Mouse (Mus musculus) bone marrow, adult 2 months (tissue): ENCODE results near the gene Dhcr24. TPM values are rescaled to one million over a fixed set of nuclear protein-coding genes. Genes with fewer than 3 reads are reported as not detected.

Source experiments
- H3K27ac ChIP-seq: fragments of 200-500 bp; 2 replicates; pipeline ENCODE4 v1.5.1; 2012; ENCODE audit warnings: low read depth, mild to moderate bottlenecking, control low read depth, inconsistent platforms, low read length; ENCODE audit not compliant: control insufficient read depth, poor library complexity, insufficient read depth
- H3K4me1 ChIP-seq: fragments of 200-500 bp; 2 replicates; pipeline ENCODE4 v1.6.1; 2011; ENCODE audit warnings: low read length; ENCODE audit not compliant: control insufficient read depth, insufficient read depth
- H3K4me3 ChIP-seq: fragments of 200-500 bp; replicated peaks from 2 replicates; pipeline ENCODE3; 2011; ENCODE audit warnings: mild to moderate bottlenecking, low read depth, low read length, control low read depth; ENCODE audit not compliant: control insufficient read depth
- CTCF ChIP-seq: fragments of 200-500 bp; IDR thresholded peaks from 2 replicates; pipeline ENCODE4 v1.5.1; 2011; ENCODE audit warnings: low read length, control low read depth; ENCODE audit not compliant: control insufficient read depth, insufficient read depth
- POLR2A ChIP-seq: fragments of 200-500 bp; IDR thresholded peaks from 2 replicates; pipeline ENCODE4 v1.6.1; 2011; ENCODE audit warnings: low read depth, mild to moderate bottlenecking, control low read depth, low read length, borderline replicate concordance; ENCODE audit not compliant: control insufficient read depth
- WGBS: fragments of 180-500 bp; shearing (Covaris S2); methylation state at CpG from one replicate; pipeline ENCODE4 v1.1.7; 2018; 5-methylcytosine and 5-hydroxymethylcytosine counted together
- polyA plus RNA-seq: library from polyadenylated mRNA; stranded (reverse); fragments of >200 nt; gene quantifications from 2 replicates; pipeline ENCODE4 v1.2.4, GENCODE M21; 2011; ENCODE audit warnings: low replicate concordance; ENCODE audit not compliant: missing spikeins, insufficient read depth, insufficient read length

Dhcr24 gene
- polyA plus RNA-seq, 1 experiment, result 23.8 TPM

DNA sequence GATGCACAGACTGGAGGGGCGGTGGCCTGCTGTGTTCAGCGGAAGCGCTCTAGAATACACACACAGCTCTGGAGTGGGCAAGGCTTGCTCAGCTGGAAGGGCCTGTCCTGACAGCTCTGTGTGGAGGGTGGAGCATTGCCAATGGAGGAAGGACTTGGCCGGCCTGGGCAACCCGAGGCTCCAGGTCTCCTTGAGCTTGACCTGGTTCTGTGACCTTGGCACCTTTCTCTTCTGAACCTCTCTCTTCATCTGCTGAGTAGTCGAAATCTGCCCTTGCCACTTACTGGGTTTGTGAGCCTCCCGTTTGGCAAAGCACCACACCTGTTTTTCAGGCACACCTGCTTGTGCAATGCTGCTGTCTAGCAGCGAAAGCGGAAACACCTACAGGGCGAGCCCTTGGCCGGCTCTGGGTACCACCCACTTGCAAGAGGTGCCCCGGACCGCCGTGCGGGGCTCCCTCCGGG is 61.2 kb downstream of the Dhcr24 start, which contains the start of gene Ttc22:
Gene Ttc22 (plus strand): TSS at position 403 of the 464 bp plus-strand sequence.
- TF ChIP-seq CTCF (no peak), POLR2A (no peak)
- WGBS, result 20% methylated on average over 16 of the region's 16 CpGs
- Histone ChIP-seq H3K4me1 (no peaks in the 10 kb centered on the region), H3K4me3 (no peak within 1 kb of the TSS), H3K27ac (no peak within 1 kb of the TSS)

DNA sequence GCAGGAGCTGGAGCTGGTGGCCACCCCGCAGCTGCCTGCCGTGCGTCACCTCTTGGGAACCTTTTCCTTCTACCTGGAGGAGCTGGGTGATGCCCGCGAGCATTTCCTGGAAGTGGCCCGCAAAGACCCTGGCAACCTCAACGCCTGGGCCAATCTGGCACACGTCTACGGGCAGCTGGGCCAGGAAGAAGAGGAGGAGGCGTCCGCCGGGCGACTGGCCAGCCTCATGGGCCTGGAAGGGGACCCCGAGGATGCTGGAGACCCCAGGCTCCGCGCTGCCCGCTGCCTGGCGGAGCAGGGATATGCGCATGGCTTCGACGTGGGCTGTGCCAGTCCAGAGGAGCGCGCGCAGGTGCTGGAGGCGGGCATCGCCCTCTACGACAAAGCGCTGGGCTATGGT is 61.9 kb downstream of the Dhcr24 start:
- Histone ChIP-seq H3K4me1 (no peaks in the 10 kb centered on the region), H3K4me3 (no peak overlapping the region), H3K27ac (no peak overlapping the region)
- 27% methylated on average over 28 of the region's 28 CpGs for WGBS
- TF ChIP-seq CTCF (no peak), POLR2A (no peak)

DNA sequence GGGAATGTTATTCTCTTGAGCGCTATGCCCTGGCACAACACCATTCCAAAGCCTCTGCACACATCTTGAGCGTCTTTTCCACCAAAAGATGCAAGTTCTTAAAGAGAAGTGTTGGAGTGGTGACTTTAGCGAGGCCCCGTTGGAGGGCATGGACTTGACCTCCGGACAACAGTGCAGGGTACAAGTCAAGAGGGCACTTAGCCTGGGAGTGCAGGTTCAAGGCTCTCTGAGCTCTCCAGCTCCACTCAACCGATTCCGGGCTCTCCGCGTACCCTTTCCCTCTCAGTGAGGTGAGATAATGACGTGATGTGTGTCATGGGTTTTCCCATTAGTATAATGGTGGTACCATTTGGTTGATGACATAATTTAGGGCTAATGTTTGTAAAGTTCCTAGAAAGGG is 63.4 kb downstream of the Dhcr24 start:
- 83% methylated on average over 10 of the region's 10 CpGs for WGBS

DNA sequence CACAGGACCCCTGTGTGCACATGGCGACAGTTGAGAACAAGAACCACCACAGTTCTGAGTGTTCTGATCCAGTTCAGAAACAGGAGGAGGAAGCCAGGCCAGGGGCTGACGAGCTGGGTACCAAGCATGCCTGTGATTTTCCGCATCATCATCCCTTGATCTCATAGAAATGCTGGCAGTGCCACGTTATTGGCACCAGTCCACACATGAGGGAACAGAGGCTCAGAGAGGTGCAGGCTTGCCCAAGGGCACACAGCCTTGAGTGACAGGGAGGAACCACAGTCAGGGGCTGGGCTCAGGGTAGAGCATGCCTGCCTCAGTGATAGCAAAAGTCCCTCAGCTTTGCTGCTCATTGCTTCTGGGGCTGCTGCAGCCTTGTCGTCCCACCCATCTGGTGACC is 67.0 kb downstream of the Dhcr24 start:
- TF ChIP-seq POLR2A (no peak), CTCF (no peak)
- Histone ChIP-seq H3K27ac (no peak overlapping the region), H3K4me3 (no peak overlapping the region), H3K4me1 (no peaks in the 10 kb centered on the region)
- 63% methylated on average over 5 of the region's 5 CpGs for WGBS

More for the DNA sequence above, 63.4 kb downstream of the Dhcr24 start:
- H3K4me1 ChIP-seq, result no peaks in the 10 kb centered on the region
- TF ChIP-seq CTCF (no peak), POLR2A (no peak)
- no peak overlapping the region for H3K4me3 ChIP-seq
- no peak overlapping the region for H3K27ac ChIP-seq

DNA sequence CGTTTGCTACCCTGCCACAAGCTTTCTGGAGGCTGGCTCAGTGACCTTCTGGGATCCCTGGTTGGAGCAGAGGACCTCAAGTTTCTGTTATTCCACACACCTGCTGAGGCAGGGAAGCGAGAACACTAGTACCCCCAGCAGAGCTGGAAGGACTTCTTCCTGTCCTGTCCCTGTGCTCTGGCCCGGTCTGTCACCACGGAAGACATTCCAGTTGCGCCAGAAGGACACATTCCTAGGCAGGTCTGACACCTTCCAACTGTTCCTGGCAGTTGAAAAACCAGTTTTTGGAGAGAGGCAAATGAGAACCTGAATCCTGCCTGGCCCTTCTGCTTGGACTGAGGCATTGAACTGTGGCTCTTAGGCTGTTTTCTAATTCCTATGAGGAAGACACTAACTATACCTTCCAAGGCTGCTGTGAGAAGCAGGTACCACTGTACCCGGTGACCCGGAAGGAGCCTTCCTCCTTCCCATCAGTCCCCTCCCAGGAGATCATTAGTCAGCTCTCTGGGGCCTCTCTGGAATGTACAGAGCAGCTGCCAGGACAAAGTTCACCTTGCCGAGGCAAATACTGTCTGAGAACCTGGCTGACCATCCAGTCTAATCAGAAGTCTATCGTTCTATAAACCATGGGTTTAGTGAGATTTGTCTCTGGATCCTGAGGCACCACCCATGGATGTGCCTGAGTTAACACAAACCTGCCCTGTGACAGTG is 68.0 kb downstream of the Dhcr24 start:
- no peak overlapping the region for H3K4me3 ChIP-seq
- H3K4me1 ChIP-seq, result no peaks in the 10 kb centered on the region
- WGBS, result 47% methylated on average over 9 of the region's 9 CpGs
- H3K27ac ChIP-seq, result no peak overlapping the region
- TF ChIP-seq POLR2A, result no peak
- TF ChIP-seq CTCF, result no peak

DNA sequence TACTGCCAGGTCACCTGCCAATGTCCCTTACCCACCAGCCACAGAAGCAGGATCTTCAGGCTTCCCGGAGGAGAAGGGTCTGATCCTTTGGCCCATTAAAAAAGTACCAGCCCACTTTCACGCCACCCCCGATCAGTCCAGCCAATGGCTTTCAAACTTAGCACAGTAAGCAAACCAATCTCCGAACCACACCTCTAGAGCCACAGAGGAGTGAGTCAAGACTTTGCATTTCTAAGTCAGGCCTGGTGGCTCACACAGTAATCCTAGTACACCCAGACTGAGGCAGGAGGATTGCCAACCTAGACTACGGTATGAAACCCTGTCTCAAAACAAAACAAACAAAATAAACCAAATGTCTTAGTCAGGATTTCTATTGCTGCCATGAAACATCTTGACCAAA is 68.5 kb downstream of the Dhcr24 start:
- TF ChIP-seq POLR2A, result no peak
- no peak for TF ChIP-seq CTCF
- Histone ChIP-seq H3K4me3 (no peak overlapping the region), H3K27ac (no peak overlapping the region), H3K4me1 (no peaks in the 10 kb centered on the region)
- WGBS, result 64% methylated on average over 5 of the region's 5 CpGs

DNA sequence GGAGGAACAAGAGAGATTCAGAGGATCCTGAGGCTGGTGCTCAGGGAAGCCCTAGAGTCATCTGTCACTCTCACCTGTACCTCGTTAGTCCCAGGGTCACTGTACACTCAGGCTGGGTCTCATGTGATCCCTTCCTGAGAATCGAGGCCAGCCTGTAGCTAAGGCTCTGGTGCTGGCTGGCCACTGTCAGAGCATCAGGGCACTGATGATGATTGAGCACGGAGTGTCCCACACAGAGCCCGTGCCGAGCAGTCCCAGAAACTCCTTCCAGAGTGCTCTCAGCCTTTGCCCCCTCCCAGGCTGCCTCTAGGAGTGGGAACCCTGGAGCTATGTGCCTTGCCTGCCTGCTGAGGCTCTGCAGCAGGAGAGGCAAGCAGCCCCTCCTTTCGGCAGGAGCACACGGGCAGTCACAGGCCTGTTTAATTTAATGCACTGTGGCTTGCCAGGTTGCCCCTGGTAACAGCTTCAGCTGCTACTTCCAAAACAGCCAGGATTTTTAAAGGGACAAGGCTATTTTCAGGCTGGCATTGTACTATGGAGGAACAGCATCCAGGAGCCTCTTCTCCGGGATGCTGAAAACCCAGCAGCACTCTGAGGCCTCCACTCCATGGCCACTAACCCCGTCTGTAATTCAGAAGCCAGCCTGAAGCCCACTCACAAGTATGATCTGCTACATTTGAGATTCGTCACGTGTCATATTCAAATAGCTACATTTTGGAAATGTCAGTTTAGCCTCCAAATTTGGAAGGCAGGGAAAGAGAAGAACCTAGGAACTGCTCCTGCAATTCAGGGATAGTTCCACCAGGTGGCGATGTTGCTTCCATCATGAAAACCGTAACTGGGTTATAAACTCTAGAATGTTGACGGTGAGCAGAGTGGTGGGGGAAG is 69.7 kb downstream of the Dhcr24 start:
- WGBS, result 39% methylated on average over 14 of the region's 14 CpGs
- Histone ChIP-seq H3K27ac (no peak overlapping the region), H3K4me1 (no peaks in the 10 kb centered on the region), H3K4me3 (no peak overlapping the region)
- TF ChIP-seq CTCF (0 out of 2 replicates have a peak, but pooled peaks have one; percentile 8), POLR2A (no peak)

DNA sequence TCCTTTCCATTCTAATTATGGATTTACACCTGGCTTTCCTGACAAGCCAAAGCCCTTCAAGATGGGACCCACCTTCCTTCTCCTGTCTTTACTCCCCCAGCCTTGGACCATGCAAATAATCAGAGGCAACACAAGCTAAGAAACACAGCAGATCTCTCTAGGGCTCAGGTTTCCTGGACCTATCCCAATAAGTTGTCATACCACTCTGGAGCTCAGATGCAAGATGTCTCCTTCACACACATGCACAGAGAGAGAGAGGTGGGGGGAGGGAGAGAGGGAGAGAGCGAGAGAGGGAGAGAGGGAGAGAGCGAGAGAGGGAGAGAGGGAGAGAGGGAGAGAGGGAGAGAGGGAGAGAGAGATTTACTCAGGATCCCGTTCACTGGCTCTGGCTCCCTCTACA is 71.5 kb downstream of the Dhcr24 start:
- WGBS, result 65% methylated on average over 1 of the region's 3 CpGs
- TF ChIP-seq POLR2A, result no peak
- TF ChIP-seq CTCF, result no peak
- Histone ChIP-seq H3K27ac (no peak overlapping the region), H3K4me3 (no peak overlapping the region), H3K4me1 (no peaks in the 10 kb centered on the region)
